Mouse (Mus musculus) midbrain, postnatal 0 days (tissue): ENCODE results near the gene Adra1d. TPM values are rescaled to one million over a fixed set of nuclear protein-coding genes. Genes with fewer than 3 reads are reported as not detected.
A peak's percentile ranks its signal among the peaks of the same experiment; 100 is the strongest.

Experiments used
- ATAC-seq: fragments of 200-750 bp; cut with Nextera tagmentation; 2 replicates; pipeline ENCODE4 v1.8.0; 2017; ENCODE audit warnings: moderate number of reproducible peaks, mild to moderate bottlenecking, moderate TSS enrichment, moderate library complexity; ENCODE audit not compliant: low FRiP score
- DNase-seq: peaks from one replicate; pipeline ENCODE4 v3.0.0-alpha.2; 2015; ENCODE audit warnings: low spot score
- H3K27ac ChIP-seq: fragments of 300-500 bp; sonication (generic); 2 replicates; pipeline ENCODE4 v1.5.1; 2014; ENCODE audit warnings: low read depth, mild to moderate bottlenecking, low read length, mixed read lengths
- H3K27me3 ChIP-seq: fragments of 300-500 bp; sonication (generic); 2 replicates; pipeline ENCODE4 v1.6.1; 2014; ENCODE audit warnings: low read length, control low read depth, mixed read lengths; ENCODE audit not compliant: insufficient read depth
- H3K36me3 ChIP-seq: fragments of 300-500 bp; sonication (generic); 2 replicates; pipeline ENCODE4 v1.6.1; 2014; ENCODE audit warnings: low read length, control low read depth, mixed read lengths; ENCODE audit not compliant: insufficient read depth
- H3K4me1 ChIP-seq: fragments of 300-500 bp; sonication (generic); 2 replicates; pipeline ENCODE4 v1.6.1; 2014; ENCODE audit warnings: mild to moderate bottlenecking, control low read depth, antibody characterized with exemption, low read length, mixed read lengths; ENCODE audit not compliant: insufficient read depth
- H3K4me2 ChIP-seq: fragments of 300-500 bp; sonication (generic); 2 replicates; pipeline ENCODE4 v1.6.1; 2014; ENCODE audit warnings: low read depth, mild to moderate bottlenecking, low read length, mixed read lengths; ENCODE audit not compliant: poor library complexity, severe bottlenecking
- H3K4me3 ChIP-seq: fragments of 300-500 bp; sonication (generic); 2 replicates; pipeline ENCODE4 v1.5.1; 2014; ENCODE audit warnings: low read depth, mild to moderate bottlenecking, low read length, moderate library complexity
- H3K9ac ChIP-seq: fragments of 300-500 bp; sonication (generic); replicated peaks from 2 replicates; pipeline ENCODE4 v1.6.1; 2014; ENCODE audit warnings: mild to moderate bottlenecking, low read length, moderate library complexity, mixed read lengths; ENCODE audit not compliant: poor library complexity, severe bottlenecking
- H3K9me3 ChIP-seq: fragments of 300-500 bp; sonication (generic); 2 replicates; pipeline ENCODE4 v1.6.1; 2016; ENCODE audit warnings: low read length, control low read depth
- CTCF ChIP-seq: IDR thresholded peaks from 2 replicates; pipeline ENCODE4 v1.5.1; 2016; ENCODE audit warnings: antibody characterized with exemption, mild to moderate bottlenecking
- WGBS: fragments of 180-500 bp; shearing (Covaris S2); extraction: QIAGEN DNeasy Blood & Tissue Kit; methylation state at CpG from one replicate; pipeline ENCODE4 v1.1.7; 2014; 5-methylcytosine and 5-hydroxymethylcytosine counted together
- polyA plus RNA-seq: library from polyadenylated mRNA; unstranded; fragments of >200 nt; fragmentation: Nextera tagmentation; extraction: Ambion mirVana; gene quantifications from 2 replicates; pipeline ENCODE4 v1.2.1, GENCODE M21; 2015
- total RNA-seq: library from RNA; depleted of rRNA; stranded (reverse); fragments of >200 nt; gene quantifications from 2 replicates; pipeline ENCODE4 v1.2.3, GENCODE M21; 2014

The Adra1d gene
- total and polyA plus RNA-seq, 2 experiments from 2014 or later = 0.10 to 0.44 TPM

DNA sequence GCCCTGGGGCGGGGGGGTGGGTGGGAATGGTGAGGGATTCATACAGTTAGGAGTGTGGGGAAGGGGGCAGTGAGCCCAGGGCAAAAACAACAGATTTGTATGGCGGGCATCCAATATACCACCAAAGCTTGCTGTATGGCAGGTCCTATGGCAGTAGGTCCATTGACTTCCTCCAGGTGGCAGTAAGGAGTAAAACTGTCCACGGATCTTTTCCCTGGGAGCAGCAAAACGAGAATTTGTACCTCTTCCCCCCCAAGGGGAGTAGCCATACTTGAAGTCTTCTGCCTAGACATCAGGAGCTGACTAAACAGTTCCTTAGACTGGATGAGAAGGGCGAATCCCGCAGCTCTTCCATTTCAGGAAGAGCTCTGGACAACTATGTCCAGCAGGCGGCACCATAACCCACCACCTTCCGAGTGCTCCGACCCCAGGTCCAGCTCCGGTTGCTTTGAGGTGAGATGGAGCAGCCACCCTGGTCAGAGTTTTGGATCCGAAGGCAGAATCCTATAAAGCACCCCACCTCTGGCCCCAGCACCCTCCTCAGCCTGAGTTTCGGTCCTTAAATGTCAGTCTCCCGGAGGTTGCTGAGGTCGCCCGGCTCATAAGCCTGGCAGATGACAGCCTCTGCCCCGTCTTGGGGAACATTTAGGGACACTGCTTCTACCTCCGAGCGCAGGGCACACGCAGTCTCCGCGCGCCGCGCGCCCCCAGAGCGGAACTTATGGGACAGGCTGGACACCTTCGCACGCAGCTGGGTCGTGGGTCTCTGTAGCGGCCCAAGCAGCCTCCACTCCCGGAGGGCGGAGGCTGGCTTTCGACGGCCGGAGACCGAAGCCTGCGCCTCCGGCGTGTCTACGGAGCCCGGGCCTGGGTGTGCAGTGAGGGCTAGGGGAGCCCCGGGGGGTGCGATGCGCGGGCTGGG, 16.4 kb downstream of the Adra1d start:
- Histone ChIP-seq H3K4me3 (peak overlapping the region; percentile 42), H3K4me1 (peaks cover 7% of the 10 kb centered on the region), H3K9ac (peak overlapping the region; percentile 42; the same call in 1 of the 2 replicates), H3K27me3 (peaks cover 25% of the 10 kb centered on the region), H3K27ac (no peak overlapping the region), H3K36me3 (no peaks in the 10 kb centered on the region), H3K9me3 (no peaks in the 10 kb centered on the region), H3K4me2 (peak overlapping the region; percentile 77)
- ATAC-seq = peak; percentile 41; the same call in 1 of the 2 replicates
- TF ChIP-seq CTCF = peak; percentile 75
- peak; percentile 72 for DNase-seq
- WGBS = 2% methylated on average over 45 of the region's 45 CpGs

DNA sequence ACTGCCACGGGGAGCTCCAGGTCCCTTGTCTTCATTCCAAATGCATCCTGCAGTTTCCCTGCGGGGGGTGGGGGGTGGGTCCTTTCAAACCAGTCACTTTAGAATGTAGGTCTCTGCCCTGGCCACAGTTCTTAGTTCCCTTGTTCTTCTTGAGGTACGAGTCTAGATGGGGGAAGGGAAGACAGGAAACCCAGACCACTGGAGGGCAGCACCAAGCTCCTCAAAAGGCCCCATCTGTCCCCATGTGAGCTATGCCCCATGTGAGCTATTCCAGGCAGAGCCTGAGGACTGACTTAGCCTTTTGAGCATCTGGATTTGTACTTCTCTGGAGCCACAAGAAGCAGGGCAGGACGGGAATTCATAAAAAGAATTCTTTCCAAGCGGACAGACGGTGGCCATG, 19.6 kb downstream of the Adra1d start:
- peaks cover 15% of the 10 kb centered on the region for H3K27me3 ChIP-seq
- H3K4me2 ChIP-seq = no peak overlapping the region
- no peaks in the 10 kb centered on the region for H3K36me3 ChIP-seq
- WGBS = 25% methylated on average over 6 of the region's 6 CpGs
- H3K27ac ChIP-seq = no peak overlapping the region
- H3K4me3 ChIP-seq = no peak overlapping the region
- H3K9me3 ChIP-seq = no peaks in the 10 kb centered on the region
- ATAC-seq (no peak), DNase-seq (no peak)
- no peak overlapping the region for H3K9ac ChIP-seq
- H3K4me1 ChIP-seq = peaks cover 7% of the 10 kb centered on the region
- TF ChIP-seq CTCF = peak; percentile 57

- Histone ChIP-seq H3K4me3 (no peak overlapping the region), H3K36me3 (no peaks in the 10 kb centered on the region), H3K9me3 (no peaks in the 10 kb centered on the region), H3K9ac (no peak overlapping the region), H3K27me3 (peaks cover 9% of the 10 kb centered on the region), H3K4me1 (peaks cover 7% of the 10 kb centered on the region), H3K4me2 (no peak overlapping the region), H3K27ac (no peak overlapping the region)
- WGBS = 74% methylated on average over 4 of the region's 4 CpGs
- DNase-seq (peak; percentile 75), ATAC-seq (no peak)
- no peak for TF ChIP-seq CTCF
Measured at GRCm38 (mm10) chr2:131541686-131542085, 20.4 kb downstream of the Adra1d start.

DNA sequence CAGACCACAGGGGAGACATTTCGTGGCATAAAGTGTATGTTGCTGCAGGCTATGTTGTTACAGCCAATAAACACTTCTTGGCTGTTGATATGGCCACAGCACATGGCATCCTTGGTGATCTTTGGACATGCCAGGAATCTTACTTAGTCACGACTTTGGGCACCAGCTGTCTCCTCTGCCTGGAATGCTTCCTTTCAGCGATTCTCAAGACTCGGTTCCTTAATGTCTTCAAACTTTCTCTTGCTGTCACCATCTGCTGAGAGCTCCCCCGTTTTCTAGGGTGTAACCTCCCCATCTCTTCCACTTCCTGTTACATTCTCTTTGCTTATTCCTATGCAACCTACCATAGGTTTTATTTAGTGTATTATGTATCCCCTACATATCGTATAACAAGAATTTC, 22.3 kb downstream of the Adra1d start:
- Histone ChIP-seq H3K4me1 (no peaks in the 10 kb centered on the region), H3K36me3 (no peaks in the 10 kb centered on the region), H3K27ac (no peak overlapping the region), H3K9ac (no peak overlapping the region), H3K4me2 (no peak overlapping the region), H3K27me3 (no peaks in the 10 kb centered on the region), H3K9me3 (no peaks in the 10 kb centered on the region), H3K4me3 (no peak overlapping the region)
- WGBS = 84% methylated on average over 6 of the region's 6 CpGs
- no peak for DNase-seq
- ATAC-seq = no peak
- no peak for TF ChIP-seq CTCF

- TF ChIP-seq CTCF = no peak
- 61% methylated on average over 7 of the region's 7 CpGs for WGBS
- H3K36me3 ChIP-seq = no peaks in the 10 kb centered on the region
- no peaks in the 10 kb centered on the region for H3K27me3 ChIP-seq
- no peak overlapping the region for H3K4me2 ChIP-seq
- no peak overlapping the region for H3K27ac ChIP-seq
- ATAC-seq = no peak
- H3K9ac ChIP-seq = no peak overlapping the region
- H3K9me3 ChIP-seq = no peaks in the 10 kb centered on the region
- peak; percentile 45 for DNase-seq
- H3K4me3 ChIP-seq = no peak overlapping the region
- H3K4me1 ChIP-seq = no peaks in the 10 kb centered on the region
Measured at GRCm38 (mm10) chr2:131538341-131538740, 23.7 kb downstream of the Adra1d start.

DNA sequence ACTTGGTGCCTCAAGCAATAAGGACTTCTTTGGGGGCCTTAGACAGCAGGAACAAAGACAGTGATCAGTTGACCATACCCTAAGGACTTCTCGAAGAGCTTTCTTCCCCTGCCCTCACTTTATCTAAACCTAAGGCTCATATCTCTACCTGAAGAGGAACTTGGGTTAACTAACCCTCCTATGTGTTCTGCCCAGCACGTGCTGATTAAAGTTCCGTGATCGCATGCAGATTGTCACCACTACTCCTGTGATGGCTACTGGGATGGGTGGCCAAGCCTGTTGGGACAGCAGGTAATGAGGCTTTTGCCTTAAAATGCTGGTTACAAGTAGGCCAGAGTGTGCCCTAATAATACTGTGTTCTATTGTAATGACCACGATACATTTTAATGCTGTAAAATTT, 26.9 kb downstream of the Adra1d start:
- WGBS = 93% methylated on average over 5 of the region's 5 CpGs
- ATAC-seq (no peak), DNase-seq (no peak)
- H3K4me2 ChIP-seq = no peak overlapping the region
- H3K36me3 ChIP-seq = no peaks in the 10 kb centered on the region
- TF ChIP-seq CTCF = no peak
- H3K9me3 ChIP-seq = no peaks in the 10 kb centered on the region
- H3K4me1 ChIP-seq = no peaks in the 10 kb centered on the region
- H3K9ac ChIP-seq = no peak overlapping the region
- no peak overlapping the region for H3K27ac ChIP-seq
- no peaks in the 10 kb centered on the region for H3K27me3 ChIP-seq
- no peak overlapping the region for H3K4me3 ChIP-seq
